Mouse (Mus musculus) forebrain, embryonic 10.5 days (tissue): Measurements from ENCODE around the gene Gm12355. TPM values are rescaled to one million over a fixed set of nuclear protein-coding genes. Genes with fewer than 3 reads are reported as not detected.
"Not testable (repeated sequence)": the region's sequence is repeated elsewhere in the genome, so short reads cannot be mapped to it uniquely, and the experiment has no call there.

ENCODE experiments used
- DNase-seq: peaks from one replicate; pipeline ENCODE4 v3.0.0-alpha.2; 2017; ENCODE audit warnings: low spot score; ENCODE audit errors: extremely low spot score
- H3K27ac ChIP-seq: fragments of 300-500 bp; sonication (generic); 2 replicates; pipeline ENCODE4 v1.5.1; 2016; ENCODE audit warnings: mild to moderate bottlenecking
- H3K27me3 ChIP-seq: fragments of 300-500 bp; sonication (generic); 2 replicates; pipeline ENCODE4 v1.6.1; 2016; ENCODE audit warnings: mild to moderate bottlenecking; ENCODE audit not compliant: poor library complexity, severe bottlenecking
- H3K36me3 ChIP-seq: fragments of 300-500 bp; sonication (generic); replicated peaks from 2 replicates; pipeline ENCODE4 v1.6.1; 2016; ENCODE audit warnings: mild to moderate bottlenecking, moderate library complexity
- H3K4me1 ChIP-seq: fragments of 300-500 bp; sonication (generic); 2 replicates; pipeline ENCODE4 v1.6.1; 2016
- H3K4me3 ChIP-seq: fragments of 300-500 bp; sonication (generic); 2 replicates; pipeline ENCODE4 v1.5.1; 2016; ENCODE audit warnings: mild to moderate bottlenecking, moderate library complexity
- H3K9me3 ChIP-seq: fragments of 300-500 bp; sonication (generic); 2 replicates; pipeline ENCODE4 v1.6.1; 2016; ENCODE audit warnings: mild to moderate bottlenecking, moderate library complexity
- WGBS: fragments of 180-500 bp; shearing (Covaris S2); methylation state at CpG from one replicate; pipeline ENCODE4 v1.1.7; 2016; 5-methylcytosine and 5-hydroxymethylcytosine counted together
- polyA plus RNA-seq: library from polyadenylated mRNA; unstranded; fragments of >200 nt; fragmentation: Nextera tagmentation; extraction: Ambion mirVana; gene quantifications from 2 replicates; pipeline ENCODE4 v1.2.1, GENCODE M21; 2016

The Gm12355 gene
- polyA plus RNA-seq, 1 experiment from 2014 or later: 1.4 TPM

- Histone ChIP-seq H3K9me3 (no peaks in the 10 kb centered on the region), H3K4me3 (no peak overlapping the region), H3K27ac (no peak overlapping the region), H3K27me3 (no peaks in the 10 kb centered on the region), H3K4me1 (no peaks in the 10 kb centered on the region), H3K36me3 (no peaks in the 10 kb centered on the region)
- no peak for DNase-seq
- WGBS: 81% methylated on average over 1 of the region's 1 CpGs
These were observed 12.0 kb upstream of the Gm12355 start for GRCm38 (mm10) chr11:98637501-98637900.

- WGBS: 40% methylated on average over 10 of the region's 10 CpGs
- DNase-seq: not testable (repeated sequence)
These were observed 10.0 kb upstream of the Gm12355 start for GRCm38 (mm10) chr11:98635312-98635970.

GRCm38 (mm10) chr11:98630646-98631045 lies 5.2 kb upstream of the Gm12355 start:
- no peaks in the 10 kb centered on the region for H3K27me3 ChIP-seq
- H3K27ac ChIP-seq: no peak overlapping the region
- no peaks in the 10 kb centered on the region for H3K4me1 ChIP-seq
- H3K4me3 ChIP-seq: no peak overlapping the region
- H3K36me3 ChIP-seq: no peaks in the 10 kb centered on the region
- 84% methylated on average over 5 of the region's 5 CpGs for WGBS
- no peaks in the 10 kb centered on the region for H3K9me3 ChIP-seq
- no peak for DNase-seq

More at GRCm38 (mm10) chr11:98635312-98635970, 10.0 kb upstream of the Gm12355 start:
- H3K4me1 ChIP-seq, H3K27ac ChIP-seq, H3K36me3 ChIP-seq, H3K4me3 ChIP-seq, H3K9me3 ChIP-seq, H3K27me3 ChIP-seq: not testable (repeated sequence)

GRCm38 (mm10) chr11:98628706-98629105 lies 3.2 kb upstream of the Gm12355 start:
- Histone ChIP-seq H3K4me1 (no peaks in the 10 kb centered on the region), H3K9me3 (peaks cover 3% of the 10 kb centered on the region; the same call in 1 of the 2 replicates), H3K27me3 (no peaks in the 10 kb centered on the region), H3K36me3 (no peaks in the 10 kb centered on the region), H3K4me3 (no peak overlapping the region), H3K27ac (no peak overlapping the region)
- no peak for DNase-seq
- WGBS: 95% methylated on average over 3 of the region's 3 CpGs

DNA sequence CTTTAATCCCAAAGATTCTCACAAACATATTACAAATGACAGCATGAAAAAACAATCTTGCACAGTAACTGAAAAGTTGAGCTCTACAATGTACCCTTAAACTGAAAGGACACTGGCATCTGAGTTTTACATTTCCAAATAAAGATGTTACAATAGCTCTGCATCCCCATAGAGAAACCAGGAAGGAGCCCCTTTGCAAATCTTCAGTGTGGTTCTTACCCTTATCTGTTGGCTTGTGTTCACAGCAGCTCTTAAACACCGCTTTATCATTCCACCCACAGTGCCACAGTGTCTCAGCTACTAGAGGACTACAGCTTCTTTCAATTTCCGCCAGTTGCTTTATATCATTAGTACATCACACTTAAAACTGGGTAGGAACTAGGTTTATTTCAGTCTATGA lies 1.1 kb downstream of the Gm12355 start:
- peaks cover 27% of the 10 kb centered on the region for H3K9me3 ChIP-seq
- not testable (repeated sequence) for DNase-seq, H3K36me3 ChIP-seq, H3K27ac ChIP-seq, H3K4me3 ChIP-seq, H3K4me1 ChIP-seq, H3K27me3 ChIP-seq
- WGBS: 84% methylated on average over 2 of the region's 2 CpGs

GRCm38 (mm10) chr11:98623981-98624380 lies 1.5 kb downstream of the Gm12355 start:
- not testable (repeated sequence) for H3K4me1 ChIP-seq, H3K27ac ChIP-seq, H3K36me3 ChIP-seq, DNase-seq, H3K27me3 ChIP-seq, H3K4me3 ChIP-seq
- peaks cover 27% of the 10 kb centered on the region for H3K9me3 ChIP-seq
- 81% methylated on average over 6 of the region's 6 CpGs for WGBS

GRCm38 (mm10) chr11:98620791-98621190 lies 4.7 kb downstream of the Gm12355 start:
- Histone ChIP-seq H3K27ac (no peak overlapping the region), H3K36me3 (no peaks in the 10 kb centered on the region), H3K9me3 (peaks cover 27% of the 10 kb centered on the region), H3K4me1 (no peaks in the 10 kb centered on the region), H3K4me3 (no peak overlapping the region), H3K27me3 (no peaks in the 10 kb centered on the region)
- DNase-seq: no peak
- WGBS: 92% methylated on average over 13 of the region's 13 CpGs

- no peak for DNase-seq
- H3K27ac ChIP-seq: no peak overlapping the region
- H3K36me3 ChIP-seq: no peaks in the 10 kb centered on the region
- peaks cover 12% of the 10 kb centered on the region for H3K4me1 ChIP-seq
- 0 out of 2 replicates have a peak, but pooled peaks cover 1% of the 10 kb centered on the region for H3K27me3 ChIP-seq
- no peaks in the 10 kb centered on the region for H3K9me3 ChIP-seq
- WGBS: 12% methylated on average over 3 of the region's 3 CpGs
- H3K4me3 ChIP-seq: no peak overlapping the region
These were observed 18.7 kb downstream of the Gm12355 start for GRCm38 (mm10) chr11:98606763-98607162.

GRCm38 (mm10) chr11:98604911-98605310 lies 20.6 kb downstream of the Gm12355 start:
- Histone ChIP-seq H3K27me3 (peaks cover 20% of the 10 kb centered on the region), H3K4me1 (peaks cover 15% of the 10 kb centered on the region)
- not testable (repeated sequence) for DNase-seq, H3K9me3 ChIP-seq, H3K36me3 ChIP-seq, H3K27ac ChIP-seq, H3K4me3 ChIP-seq
- WGBS: 74% methylated on average over 6 of the region's 6 CpGs

- no peaks in the 10 kb centered on the region for H3K36me3 ChIP-seq
- H3K27ac ChIP-seq: no peak overlapping the region
- H3K4me1 ChIP-seq: peaks cover 20% of the 10 kb centered on the region
- H3K9me3 ChIP-seq: no peaks in the 10 kb centered on the region
- H3K4me3 ChIP-seq: no peak overlapping the region
- DNase-seq: no peak
- peaks cover 29% of the 10 kb centered on the region for H3K27me3 ChIP-seq
- 90% methylated on average over 2 of the region's 2 CpGs for WGBS
These were observed 21.5 kb downstream of the Gm12355 start for GRCm38 (mm10) chr11:98603953-98604352.

DNA sequence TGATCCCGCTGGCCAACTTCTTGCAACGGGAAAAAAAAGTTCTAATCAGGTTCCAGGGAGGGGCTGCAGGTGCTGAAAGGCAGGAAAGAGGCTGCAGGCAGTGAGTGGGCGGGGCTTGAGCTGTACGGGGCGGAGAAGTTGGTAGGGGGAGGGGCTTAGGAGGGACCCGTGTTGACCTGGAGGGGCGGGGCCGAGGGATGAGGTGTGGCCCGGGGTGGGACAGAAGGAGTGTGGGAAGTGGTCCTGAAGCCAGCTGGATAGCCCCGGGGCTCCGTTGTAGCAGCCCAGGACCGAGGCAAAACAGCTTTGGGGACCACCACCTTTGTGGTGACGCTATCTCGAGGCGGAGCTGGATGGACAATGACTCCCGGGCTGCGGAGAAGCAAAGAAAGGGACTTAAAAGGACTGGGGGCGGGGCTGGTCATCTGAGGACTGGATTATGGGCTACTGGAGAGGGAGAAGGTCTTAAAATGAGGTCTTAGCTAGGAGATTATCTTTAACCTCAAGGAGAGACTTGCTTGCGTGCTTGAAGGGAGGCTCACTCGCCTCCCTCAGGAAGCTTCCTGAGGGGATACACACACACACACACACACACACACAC lies 23.3 kb downstream of the Gm12355 start:
- H3K4me1 ChIP-seq: peaks cover 24% of the 10 kb centered on the region
- H3K27me3 ChIP-seq: peaks cover 42% of the 10 kb centered on the region
- WGBS: under 1% methylated on average over 20 of the region's 20 CpGs

DNA sequence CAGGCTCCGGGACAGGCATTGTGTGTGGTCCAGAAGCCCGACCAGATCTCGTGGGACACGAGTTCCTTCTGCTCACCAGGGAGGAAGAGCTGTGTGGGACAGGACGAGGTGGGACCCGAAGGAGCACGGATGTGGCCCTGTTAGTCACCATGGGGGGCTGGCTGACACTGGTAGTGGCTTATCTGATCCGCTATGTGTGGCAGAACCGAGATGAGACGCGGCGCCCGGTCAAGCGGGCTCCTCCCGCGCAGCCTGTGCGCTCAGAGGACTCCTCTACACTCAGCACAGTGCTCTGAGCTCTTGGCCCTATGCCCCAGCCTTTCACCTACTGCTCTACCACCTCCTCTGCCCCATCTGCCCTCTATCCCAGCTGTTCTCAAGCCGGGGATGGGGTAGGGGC lies 26.2 kb downstream of the Gm12355 start:
- peaks cover 42% of the 10 kb centered on the region for H3K27me3 ChIP-seq
- H3K36me3 ChIP-seq: no peaks in the 10 kb centered on the region
- peaks cover 24% of the 10 kb centered on the region for H3K4me1 ChIP-seq
- 0 out of 2 replicates have a peak overlapping the region, but pooled peaks have one; percentile 35 for H3K27ac ChIP-seq
- 43% methylated on average over 18 of the region's 18 CpGs for WGBS
- no peak for DNase-seq
- H3K4me3 ChIP-seq: no peak overlapping the region
- H3K9me3 ChIP-seq: no peaks in the 10 kb centered on the region

More for the DNA sequence above, 23.3 kb downstream of the Gm12355 start:
- DNase-seq: peak; percentile 73
- H3K36me3 ChIP-seq: no peaks in the 10 kb centered on the region
- peak overlapping the region; percentile 75 for H3K27ac ChIP-seq
- H3K4me3 ChIP-seq: peak overlapping the region; percentile 53
- H3K9me3 ChIP-seq: no peaks in the 10 kb centered on the region

- H3K27ac ChIP-seq: 0 out of 2 replicates have a peak overlapping the region, but pooled peaks have one; percentile 35
- H3K36me3 ChIP-seq: no peaks in the 10 kb centered on the region
- peaks cover 42% of the 10 kb centered on the region for H3K27me3 ChIP-seq
- DNase-seq: no peak
- H3K4me1 ChIP-seq: peaks cover 24% of the 10 kb centered on the region
- no peaks in the 10 kb centered on the region for H3K9me3 ChIP-seq
- WGBS: 72% methylated on average over 18 of the region's 18 CpGs
- no peak overlapping the region for H3K4me3 ChIP-seq
These were observed 26.6 kb downstream of the Gm12355 start for GRCm38 (mm10) chr11:98598851-98599290.
